Mouse (Mus musculus): Measurements from ENCODE around the gene Nek8.

DNA sequence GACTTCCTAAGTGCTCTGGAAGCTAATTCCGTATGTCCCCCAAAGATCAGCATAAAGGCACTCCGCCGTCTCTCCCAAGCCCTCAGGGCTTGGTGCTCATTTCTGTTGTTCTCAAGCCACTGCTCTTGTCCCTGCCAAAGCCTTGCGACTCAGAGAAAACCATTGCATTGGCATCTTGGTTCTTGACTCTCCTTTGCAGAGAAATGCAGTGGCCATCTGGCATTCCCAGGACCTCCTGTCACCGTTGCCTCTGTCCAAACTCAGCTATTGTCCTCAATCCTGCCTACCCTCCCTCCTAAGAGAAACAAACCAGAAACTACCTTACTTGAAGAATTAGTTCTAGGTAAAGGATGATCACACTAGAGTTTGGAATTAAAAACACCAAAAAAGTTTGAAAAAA is 20.8 kb downstream of the Nek8 start:
- no peak for TF ChIP-seq CTCF (IDR thresholded peaks at IDR 0.05; ENCODE audit: borderline replicate concordance, insufficient read depth, low read length)
- TF ChIP-seq POLR2A (IDR thresholded peaks at IDR 0.05; ENCODE audit: low read depth, low read length) = no peak

Data from embryonic fibroblast, embryonic 13.5 days (primary cell).